Mouse (Mus musculus) intestine, embryonic 14.5 days (tissue): Measurements from ENCODE around the gene Gpn3. TPM values are rescaled to one million over a fixed set of nuclear protein-coding genes. Genes with fewer than 3 reads are reported as not detected.
"Not testable (repeated sequence)": the region's sequence is repeated elsewhere in the genome, so short reads cannot be mapped to it uniquely, and the experiment has no call there.

ENCODE experiments used
- ATAC-seq: fragments of 200-750 bp; cut with Nextera tagmentation; replicated peaks from 2 replicates; pipeline ENCODE4 v1.8.0; 2017; ENCODE audit warnings: low read depth, moderate number of reproducible peaks, moderate TSS enrichment, moderate library complexity; ENCODE audit not compliant: low FRiP score, low TSS enrichment
- DNase-seq: peaks from one replicate; pipeline ENCODE4 v3.0.0-alpha.2; 2018; ENCODE audit warnings: low spot score
- H3K27ac ChIP-seq: fragments of 300-500 bp; sonication (generic); 2 replicates; pipeline ENCODE4 v1.5.1; 2014; ENCODE audit warnings: low read depth, mild to moderate bottlenecking, control low read depth
- H3K27me3 ChIP-seq: fragments of 300-500 bp; sonication (generic); replicated peaks from 2 replicates; pipeline ENCODE4 v1.6.1; 2014; ENCODE audit warnings: low read length, control low read depth; ENCODE audit not compliant: control insufficient read depth, insufficient read depth
- H3K36me3 ChIP-seq: fragments of 300-500 bp; sonication (generic); 2 replicates; pipeline ENCODE4 v1.6.1; 2014; ENCODE audit warnings: low read length, control low read depth; ENCODE audit not compliant: control insufficient read depth, insufficient read depth
- H3K4me1 ChIP-seq: fragments of 300-500 bp; sonication (generic); replicated peaks from 2 replicates; pipeline ENCODE4 v1.6.1; 2014; ENCODE audit warnings: low read length, control low read depth, mixed read lengths; ENCODE audit not compliant: control insufficient read depth, insufficient read depth
- H3K4me2 ChIP-seq: fragments of 300-500 bp; sonication (generic); 2 replicates; pipeline ENCODE4 v1.6.1; 2014; ENCODE audit warnings: low read length
- H3K4me3 ChIP-seq: fragments of 300-500 bp; sonication (generic); 2 replicates; pipeline ENCODE4 v1.5.1; 2014; ENCODE audit warnings: low read depth, low read length, control low read depth, mixed read lengths
- H3K9ac ChIP-seq: fragments of 300-500 bp; sonication (generic); 2 replicates; pipeline ENCODE4 v1.6.1; 2014; ENCODE audit warnings: mild to moderate bottlenecking, low read length
- H3K9me3 ChIP-seq: fragments of 300-500 bp; sonication (generic); 2 replicates; pipeline ENCODE4 v1.6.1; 2016; ENCODE audit warnings: low read length, control low read depth; ENCODE audit not compliant: control insufficient read depth
- WGBS: fragments of 180-500 bp; shearing (Covaris S2); extraction: QIAGEN DNeasy Blood & Tissue Kit; methylation state at CpG from one replicate; pipeline ENCODE4 v1.1.7; 2014; 5-methylcytosine and 5-hydroxymethylcytosine counted together
- polyA plus RNA-seq: library from polyadenylated mRNA; unstranded; fragments of >200 nt; fragmentation: Nextera tagmentation; extraction: Ambion mirVana; gene quantifications from 2 replicates; pipeline ENCODE4 v1.2.1, GENCODE M21; 2014

Gpn3 gene
- polyA plus RNA-seq, 1 experiment from 2014 or later = 66.5 TPM

DNA sequence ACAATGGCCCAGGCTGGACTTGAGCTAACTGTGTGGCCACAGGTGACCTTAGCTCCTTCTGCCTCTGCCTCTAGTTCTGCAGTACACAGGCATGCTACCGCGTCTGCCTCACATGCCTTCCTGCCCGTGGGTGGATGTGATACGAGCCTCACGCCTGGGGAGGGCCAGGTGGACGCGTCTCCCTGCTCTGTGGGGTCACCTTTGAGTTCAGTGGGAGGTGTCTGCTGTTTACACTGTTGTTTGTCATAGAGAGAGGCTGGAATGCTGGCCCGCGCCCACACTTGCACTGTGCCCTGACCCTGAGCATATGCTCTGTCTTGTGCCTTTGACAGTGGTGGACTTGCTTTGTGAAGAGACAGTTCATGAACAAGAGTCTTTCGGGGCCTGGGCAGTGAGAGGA is 33.9 kb downstream of the Gpn3 start:
- Histone ChIP-seq H3K36me3 (peaks cover 64% of the 10 kb centered on the region), H3K4me2 (no peak overlapping the region), H3K27ac (no peak overlapping the region), H3K9ac (no peak overlapping the region), H3K27me3 (no peaks in the 10 kb centered on the region), H3K9me3 (peaks cover 3% of the 10 kb centered on the region; the same call in 1 of the 2 replicates), H3K4me3 (no peak overlapping the region), H3K4me1 (no peaks in the 10 kb centered on the region)
- ATAC-seq (no peak), DNase-seq (no peak)
- 93% methylated on average over 10 of the region's 10 CpGs for WGBS

GRCm38 (mm10) chr5:122409692-122410645 is 38.3 kb downstream of the Gpn3 start:
- no peak overlapping the region for H3K4me2 ChIP-seq
- H3K4me3 ChIP-seq = no peak overlapping the region
- H3K9me3 ChIP-seq = peaks cover 3% of the 10 kb centered on the region; the same call in 1 of the 2 replicates
- WGBS = 86% methylated on average over 19 of the region's 19 CpGs
- H3K27me3 ChIP-seq = no peaks in the 10 kb centered on the region
- DNase-seq (no peak), ATAC-seq (no peak)
- no peak overlapping the region for H3K9ac ChIP-seq
- no peak overlapping the region for H3K27ac ChIP-seq
- H3K4me1 ChIP-seq = no peaks in the 10 kb centered on the region
- H3K36me3 ChIP-seq = peaks cover 26% of the 10 kb centered on the region

DNA sequence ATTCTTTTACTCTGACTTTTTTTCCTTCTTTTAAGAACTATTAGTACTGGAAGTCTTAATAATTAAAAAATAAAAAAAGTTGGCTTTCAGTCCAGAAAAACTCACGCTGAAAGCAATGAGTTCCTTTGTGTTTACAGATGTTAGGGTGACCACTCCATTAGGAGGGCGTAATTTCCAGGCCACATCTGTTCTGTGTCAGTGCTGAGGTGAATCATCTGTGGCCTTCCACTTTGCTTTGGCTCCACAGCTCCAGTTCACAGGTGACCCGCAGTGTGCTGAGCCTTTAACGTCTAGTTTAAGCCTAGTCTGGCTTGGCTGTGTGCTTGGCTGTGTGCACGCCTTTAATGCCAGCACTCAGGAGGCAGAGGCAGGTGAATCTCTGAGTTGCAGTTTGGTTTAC is 40.2 kb downstream of the Gpn3 start:
- H3K27me3 ChIP-seq = no peaks in the 10 kb centered on the region
- ATAC-seq (no peak), DNase-seq (no peak)
- no peak overlapping the region for H3K4me3 ChIP-seq
- H3K4me2 ChIP-seq = no peak overlapping the region
- no peak overlapping the region for H3K9ac ChIP-seq
- H3K4me1 ChIP-seq = no peaks in the 10 kb centered on the region
- peaks cover 7% of the 10 kb centered on the region for H3K36me3 ChIP-seq
- H3K9me3 ChIP-seq = no peaks in the 10 kb centered on the region
- no peak overlapping the region for H3K27ac ChIP-seq
- WGBS = 52% methylated on average over 5 of the region's 5 CpGs

DNA sequence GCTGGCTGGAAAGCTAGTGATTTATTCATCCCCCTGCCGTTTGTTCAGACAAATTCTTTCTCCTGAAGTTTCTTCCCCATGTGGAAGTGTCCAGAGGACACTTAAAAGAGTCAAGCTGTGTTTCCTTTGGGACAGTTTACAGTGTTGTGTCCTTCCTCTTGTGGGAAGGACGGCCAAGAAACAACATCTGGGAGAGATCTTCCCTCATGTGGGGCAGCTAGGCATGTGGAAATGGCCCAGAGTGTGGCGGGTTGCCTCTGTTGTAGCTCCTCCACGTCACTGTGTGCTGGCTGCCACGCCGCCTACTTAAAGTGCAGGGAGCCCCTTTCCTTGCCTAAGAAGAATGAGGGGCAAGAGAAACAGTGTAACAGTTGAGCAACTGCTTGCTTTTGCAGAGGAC is 41.1 kb downstream of the Gpn3 start:
- H3K9me3 ChIP-seq = no peaks in the 10 kb centered on the region
- DNase-seq (no peak), ATAC-seq (no peak)
- WGBS = 50% methylated on average over 6 of the region's 6 CpGs
- H3K27me3 ChIP-seq = no peaks in the 10 kb centered on the region
- no peak overlapping the region for H3K9ac ChIP-seq
- H3K4me2 ChIP-seq = no peak overlapping the region
- H3K27ac ChIP-seq = no peak overlapping the region
- H3K36me3 ChIP-seq = no peaks in the 10 kb centered on the region
- no peaks in the 10 kb centered on the region for H3K4me1 ChIP-seq
- no peak overlapping the region for H3K4me3 ChIP-seq

- Histone ChIP-seq H3K4me2 (no peak overlapping the region), H3K4me1 (no peaks in the 10 kb centered on the region), H3K9me3 (no peaks in the 10 kb centered on the region), H3K4me3 (no peak overlapping the region), H3K27ac (no peak overlapping the region), H3K36me3 (no peaks in the 10 kb centered on the region), H3K27me3 (no peaks in the 10 kb centered on the region), H3K9ac (no peak overlapping the region)
- WGBS = 93% methylated on average over 5 of the region's 5 CpGs
- DNase-seq (no peak), ATAC-seq (no peak)
Observed at GRCm38 (mm10) chr5:122414351-122414750, 42.7 kb downstream of the Gpn3 start.

- Histone ChIP-seq H3K36me3 (no peaks in the 10 kb centered on the region), H3K9ac (no peak overlapping the region), H3K27ac (no peak overlapping the region), H3K4me1 (no peaks in the 10 kb centered on the region), H3K4me3 (no peak overlapping the region), H3K9me3 (no peaks in the 10 kb centered on the region), H3K4me2 (no peak overlapping the region), H3K27me3 (no peaks in the 10 kb centered on the region)
- ATAC-seq (no peak), DNase-seq (no peak)
- 89% methylated on average over 12 of the region's 12 CpGs for WGBS
Observed at GRCm38 (mm10) chr5:122415465-122415864, 43.8 kb downstream of the Gpn3 start.

- not testable (repeated sequence) for ATAC-seq, H3K9me3 ChIP-seq
Observed at GRCm38 (mm10) chr5:122420676-122421075, 49.0 kb downstream of the Gpn3 start.

GRCm38 (mm10) chr5:122421271-122422068 is 49.8 kb downstream of the Gpn3 start, which contains the start of gene Anapc7:
TSS of gene Anapc7 (plus strand) at chr5:122421693.
- Histone ChIP-seq H3K4me3 (peak within 1 kb of the TSS; percentile 99), H3K9ac (peak within 1 kb of the TSS; percentile 95), H3K4me1 (peaks cover 11% of the 10 kb centered on the region), H3K9me3 (no peaks in the 10 kb centered on the region), H3K4me2 (peak within 1 kb of the TSS; percentile 94), H3K36me3 (peaks cover 2% of the 10 kb centered on the region; the same call in 1 of the 2 replicates), H3K27ac (peak within 1 kb of the TSS; percentile 81), H3K27me3 (no peaks in the 10 kb centered on the region)
- ATAC-seq = peak; percentile 25; the same call in 1 of the 2 replicates
- 21% methylated on average over 17 of the region's 17 CpGs for WGBS
- no peak for DNase-seq

More at GRCm38 (mm10) chr5:122420676-122421075, 49.0 kb downstream of the Gpn3 start:
- not testable (repeated sequence) for H3K27ac ChIP-seq, H3K4me3 ChIP-seq, H3K36me3 ChIP-seq, DNase-seq, H3K4me2 ChIP-seq, H3K27me3 ChIP-seq, H3K9ac ChIP-seq
- peaks cover 11% of the 10 kb centered on the region for H3K4me1 ChIP-seq
- WGBS = 64% methylated on average over 4 of the region's 4 CpGs
